Mouse (Mus musculus): ENCODE results near the gene Olfr1084.
"Not testable (repeated sequence)": the region's sequence is repeated elsewhere in the genome, so short reads cannot be mapped to it uniquely, and the experiment has no call there.

Olfr1084 gene

DNA sequence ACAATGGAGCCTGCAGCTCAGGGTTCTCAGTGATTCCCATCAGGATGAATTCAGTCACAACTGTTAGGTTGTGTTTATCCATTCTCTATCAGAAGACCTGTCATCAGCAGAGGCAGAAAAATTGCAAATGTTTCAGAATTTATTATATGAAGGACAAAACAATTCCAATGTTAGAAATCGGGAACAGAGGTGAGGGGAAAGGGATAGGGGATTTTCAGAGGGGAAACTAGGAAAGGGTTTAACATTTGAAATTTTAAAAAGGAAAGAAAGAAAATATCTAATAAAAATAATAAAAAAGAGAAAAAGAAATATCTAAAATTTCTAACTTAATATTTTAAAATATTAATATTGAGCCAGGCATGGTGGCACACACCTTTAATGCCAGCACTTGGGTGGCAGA, at the start of gene Olfr1084:
Gene Olfr1084, minus strand, starts transcription at position 101 of the 400 bp plus-strand sequence.
- DNase-seq, result not testable (repeated sequence)

DNA sequence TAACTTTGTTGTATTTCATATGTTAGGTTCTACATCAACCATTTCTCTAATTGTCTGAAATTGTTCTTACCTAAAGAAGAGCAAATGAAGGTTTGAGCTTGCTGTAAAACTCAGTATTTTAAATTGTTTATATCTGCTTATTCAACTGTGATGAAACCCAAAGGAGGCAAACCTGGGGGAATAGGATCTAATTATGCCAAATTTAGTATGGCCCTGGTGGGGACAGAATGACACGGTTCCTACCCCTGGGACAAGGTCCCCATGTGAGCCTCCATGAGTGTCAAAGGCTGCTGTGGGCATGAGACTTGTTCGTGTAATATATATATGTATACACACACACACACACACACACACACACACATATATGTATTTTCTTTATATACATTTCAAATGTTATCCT, 40.5 kb upstream of the Olfr1084 start, which contains the start of gene Olfr1086:
Gene Olfr1086, minus strand, starts transcription at position 101 of the 400 bp plus-strand sequence.
- DNase-seq, result no peak

DNA sequence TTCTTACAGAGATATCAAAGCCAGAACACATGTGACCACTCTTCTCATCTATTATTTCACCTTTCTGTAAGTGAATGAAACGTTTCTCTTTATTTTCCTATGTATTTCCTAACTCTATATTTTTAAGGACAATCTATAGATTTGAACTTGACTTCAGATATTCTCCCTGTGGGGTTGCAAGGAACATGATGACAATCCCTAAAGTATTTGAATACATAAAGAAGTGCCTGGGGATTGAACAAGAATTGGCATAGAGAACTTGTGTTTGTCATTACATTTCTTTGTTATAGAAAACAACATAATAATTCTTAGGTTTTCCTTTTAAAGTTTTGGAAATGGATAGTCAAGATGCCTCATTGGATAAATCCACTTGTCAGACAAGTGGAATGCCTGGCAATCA, 22.4 kb upstream of the Olfr1084 start, which contains the start of gene Olfr1085:
Gene Olfr1085, minus strand, starts transcription at position 101 of the 400 bp plus-strand sequence.
- DNase-seq, result no peak

DNA sequence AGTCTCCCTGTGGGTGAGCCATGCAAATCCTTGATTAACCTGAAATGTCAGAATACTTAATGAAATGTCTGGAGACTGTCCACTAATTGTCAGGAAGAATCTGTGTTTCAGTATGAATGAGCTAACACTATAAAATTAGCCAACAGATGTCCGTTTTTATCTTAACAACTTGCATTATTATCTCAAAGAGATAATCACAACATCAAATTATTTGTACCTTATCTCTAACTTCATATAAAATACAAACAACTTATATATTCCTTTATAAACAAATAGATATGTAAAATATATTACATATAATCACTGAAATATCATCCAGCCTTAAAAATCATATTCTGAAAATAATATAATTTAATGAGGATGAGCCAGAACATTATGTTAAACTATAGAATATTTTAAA, 40.7 kb downstream of the Olfr1084 start, which contains the start of gene Olfr1082:
Gene Olfr1082, minus strand, starts transcription at position 101 of the 400 bp plus-strand sequence.
- not testable (repeated sequence) for DNase-seq

All from thymus, postnatal 4 days (tissue).